Mouse (Mus musculus): ENCODE results near the gene Gimap4. TPM values are rescaled to one million over a fixed set of nuclear protein-coding genes. Genes with fewer than 3 reads are reported as not detected.

The Gimap4 gene
- total RNA-seq, 1 experiment = 0.67 TPM

DNA sequence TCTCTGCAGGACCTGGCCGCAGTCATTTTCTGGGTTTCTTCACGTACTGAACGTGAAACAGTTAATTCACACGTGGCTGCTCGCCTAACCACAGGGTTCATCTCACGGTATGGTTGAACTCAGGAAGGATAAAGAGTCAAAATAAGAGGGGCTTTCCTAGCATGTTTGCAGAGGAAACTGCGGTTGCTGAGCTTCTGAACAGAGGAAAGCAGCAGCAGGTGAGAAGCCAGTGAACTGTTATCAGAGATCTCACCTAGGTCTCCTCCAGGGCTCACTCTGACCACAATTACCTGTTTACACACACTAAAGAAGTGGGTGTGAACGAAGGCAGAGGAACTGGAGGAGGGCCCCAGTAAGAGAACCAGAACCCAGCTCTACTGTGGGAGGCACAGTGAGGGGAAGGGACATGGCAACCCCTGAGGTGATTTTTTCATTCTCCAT lies 48.5 kb downstream of the Gimap4 start:
- in situ Hi-C loops (cut with MboI; ENCODE audit: low sequenced_read_pairs in 2 of 2, unreplicated experiment in 2 of 2) = no loop called here
- no peak for DNase-seq (ENCODE audit: low read depth, low spot score)
- Histone ChIP-seq H3K4me3 (ENCODE audit: insufficient read depth in 1 of 2, low read depth in 1 of 2, low read length in 2 of 2, poor library complexity in 1 of 2, severe bottlenecking in 1 of 2) (no peak overlapping the region), H3K9me3 (ENCODE audit: control insufficient read depth, insufficient read depth, low read depth, low read length) (no peaks in the 10 kb centered on the region), H3K36me3 (ENCODE audit: control insufficient read depth, insufficient read depth, low read length, poor library complexity, severe bottlenecking) (no peaks in the 10 kb centered on the region), H3K9ac (ENCODE audit: insufficient read depth, low read depth, low read length, poor library complexity, severe bottlenecking) (no peak overlapping the region), H3K27ac (ENCODE audit: insufficient read depth, low read depth, low read length, poor library complexity, severe bottlenecking) (no peak overlapping the region), H3K4me1 (ENCODE audit: control insufficient read depth in 2 of 2, insufficient read depth in 2 of 2, low read length in 2 of 2, poor library complexity in 1 of 2) (no peaks in the 10 kb centered on the region)
- no peak for TF ChIP-seq HCFC1 (IDR thresholded peaks at IDR 0.05; ENCODE audit: borderline replicate concordance, insufficient read depth, low read length)
- no peak for TF ChIP-seq ZC3H11A (IDR thresholded peaks at IDR 0.05; ENCODE audit: borderline replicate concordance, low read depth, low read length)
- TF ChIP-seq CHD2 (IDR thresholded peaks at IDR 0.05; ENCODE audit: low read depth, low read length) = no peak
- TF ChIP-seq MAFK (IDR thresholded peaks at IDR 0.05; ENCODE audit: insufficient read depth, low read depth, low read length) = no peak
- no peak for TF ChIP-seq ZNF384 (IDR thresholded peaks at IDR 0.05; ENCODE audit: low read depth, low read length)

DNA sequence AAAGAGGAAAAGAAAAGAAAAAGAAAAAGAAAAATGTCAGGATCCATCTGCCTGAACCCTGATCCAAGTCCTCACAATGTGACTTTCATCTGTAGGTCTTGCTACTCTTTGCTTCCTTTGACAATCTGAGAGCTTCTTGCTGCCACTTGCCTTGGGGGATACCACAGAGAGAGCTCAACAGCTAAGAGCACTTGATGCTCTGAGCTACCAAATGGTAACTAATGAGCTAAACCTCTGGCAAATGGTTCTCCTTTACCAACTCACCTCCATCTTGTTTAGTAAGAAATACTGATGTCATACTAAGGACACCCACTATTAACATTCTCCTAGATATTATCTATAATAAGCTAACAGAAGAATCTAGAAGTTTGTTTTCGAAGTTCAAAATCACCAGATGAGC lies 49.3 kb downstream of the Gimap4 start:
- no peak for DNase-seq (ENCODE audit: low read depth, low spot score)
- H3K4me1 ChIP-seq (ENCODE audit: control insufficient read depth in 2 of 2, insufficient read depth in 2 of 2, low read length in 2 of 2, poor library complexity in 1 of 2) = no peaks in the 10 kb centered on the region
- no peak overlapping the region for H3K4me3 ChIP-seq (ENCODE audit: insufficient read depth in 1 of 2, low read depth in 1 of 2, low read length in 2 of 2, poor library complexity in 1 of 2, severe bottlenecking in 1 of 2)
- H3K36me3 ChIP-seq (ENCODE audit: control insufficient read depth, insufficient read depth, low read length, poor library complexity, severe bottlenecking) = no peaks in the 10 kb centered on the region
- no peaks in the 10 kb centered on the region for H3K9me3 ChIP-seq (ENCODE audit: control insufficient read depth, insufficient read depth, low read depth, low read length)
- in situ Hi-C loops (cut with MboI; ENCODE audit: low sequenced_read_pairs in 2 of 2, unreplicated experiment in 2 of 2) = no loop called here
- H3K27ac ChIP-seq (ENCODE audit: insufficient read depth, low read depth, low read length, poor library complexity, severe bottlenecking) = no peak overlapping the region
- no peak for TF ChIP-seq CHD2 (IDR thresholded peaks at IDR 0.05; ENCODE audit: low read depth, low read length)
- no peak for TF ChIP-seq ZNF384 (IDR thresholded peaks at IDR 0.05; ENCODE audit: low read depth, low read length)
- H3K9ac ChIP-seq (ENCODE audit: insufficient read depth, low read depth, low read length, poor library complexity, severe bottlenecking) = no peak overlapping the region

DNA sequence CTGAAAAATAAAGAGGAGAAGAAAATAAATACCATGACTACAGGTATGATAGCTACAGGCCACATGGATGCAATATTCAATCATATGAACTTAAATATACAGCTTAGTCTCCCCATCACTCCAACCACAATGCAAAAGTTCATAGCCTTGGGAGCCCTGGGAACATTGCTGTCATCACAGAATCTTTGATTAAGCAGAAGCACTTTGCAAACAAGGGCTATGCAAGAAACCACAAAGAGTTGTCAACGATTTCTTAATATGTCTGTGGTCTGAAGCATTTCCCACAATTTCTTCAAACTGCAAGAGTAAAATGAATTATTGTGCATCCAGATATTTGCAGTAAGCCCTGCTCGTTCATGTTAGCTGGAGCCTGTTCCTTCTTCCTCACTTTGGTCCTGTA lies 52.7 kb downstream of the Gimap4 start:
- no peak overlapping the region for H3K27ac ChIP-seq (ENCODE audit: insufficient read depth, low read depth, low read length, poor library complexity, severe bottlenecking)
- in situ Hi-C loops (cut with MboI; ENCODE audit: low sequenced_read_pairs in 2 of 2, unreplicated experiment in 2 of 2) = no loop called here
- peaks cover 2% of the 10 kb centered on the region in 2 experiments; a peak in 1 of 4 replicates for H3K4me1 ChIP-seq (ENCODE audit: control insufficient read depth in 2 of 2, insufficient read depth in 2 of 2, low read length in 2 of 2, poor library complexity in 1 of 2)
- DNase-seq (ENCODE audit: low read depth, low spot score) = no peak
- H3K9me3 ChIP-seq (ENCODE audit: control insufficient read depth, insufficient read depth, low read depth, low read length) = no peaks in the 10 kb centered on the region
- no peak for TF ChIP-seq HCFC1 (IDR thresholded peaks at IDR 0.05; ENCODE audit: borderline replicate concordance, insufficient read depth, low read length)
- no peak for TF ChIP-seq ZC3H11A (IDR thresholded peaks at IDR 0.05; ENCODE audit: borderline replicate concordance, low read depth, low read length)
- TF ChIP-seq CHD2 (IDR thresholded peaks at IDR 0.05; ENCODE audit: low read depth, low read length) = no peak
- no peak for TF ChIP-seq ZNF384 (IDR thresholded peaks at IDR 0.05; ENCODE audit: low read depth, low read length)
- no peak for TF ChIP-seq MAFK (IDR thresholded peaks at IDR 0.05; ENCODE audit: insufficient read depth, low read depth, low read length)
- H3K4me3 ChIP-seq (ENCODE audit: insufficient read depth in 1 of 2, low read depth in 1 of 2, low read length in 2 of 2, poor library complexity in 1 of 2, severe bottlenecking in 1 of 2) = no peak overlapping the region
- no peak overlapping the region for H3K9ac ChIP-seq (ENCODE audit: insufficient read depth, low read depth, low read length, poor library complexity, severe bottlenecking)
- no peaks in the 10 kb centered on the region for H3K36me3 ChIP-seq (ENCODE audit: control insufficient read depth, insufficient read depth, low read length, poor library complexity, severe bottlenecking)

DNA sequence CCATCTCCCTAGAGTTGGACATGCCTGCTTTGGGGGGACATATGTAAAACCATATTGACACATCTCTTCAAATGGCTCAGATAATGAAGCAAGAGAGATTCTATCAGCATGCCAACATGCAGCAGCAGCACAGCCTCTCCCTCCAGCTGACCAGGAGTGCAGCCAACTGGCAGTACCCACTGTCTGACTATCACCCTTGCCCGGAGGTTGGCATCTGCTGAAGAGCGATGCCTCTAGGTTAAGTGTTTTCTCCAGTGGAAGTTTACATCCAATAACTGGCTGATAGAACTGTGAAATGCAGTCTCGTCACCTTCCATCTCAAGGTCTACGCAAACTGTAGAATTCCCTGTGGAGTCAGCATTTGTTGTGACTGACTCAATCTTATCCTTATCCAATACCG lies 53.3 kb downstream of the Gimap4 start:
- H3K9ac ChIP-seq (ENCODE audit: insufficient read depth, low read depth, low read length, poor library complexity, severe bottlenecking) = no peak overlapping the region
- H3K9me3 ChIP-seq (ENCODE audit: control insufficient read depth, insufficient read depth, low read depth, low read length) = no peaks in the 10 kb centered on the region
- peaks cover 2 to 3% of the 10 kb centered on the region in 2 experiments; a peak in 1 of 4 replicates for H3K4me1 ChIP-seq (ENCODE audit: control insufficient read depth in 2 of 2, insufficient read depth in 2 of 2, low read length in 2 of 2, poor library complexity in 1 of 2)
- no peak overlapping the region for H3K4me3 ChIP-seq (ENCODE audit: insufficient read depth in 1 of 2, low read depth in 1 of 2, low read length in 2 of 2, poor library complexity in 1 of 2, severe bottlenecking in 1 of 2)
- H3K36me3 ChIP-seq (ENCODE audit: control insufficient read depth, insufficient read depth, low read length, poor library complexity, severe bottlenecking) = no peaks in the 10 kb centered on the region
- in situ Hi-C loops (cut with MboI; ENCODE audit: low sequenced_read_pairs in 2 of 2, unreplicated experiment in 2 of 2) = no loop called here
- DNase-seq (ENCODE audit: low read depth, low spot score) = no peak
- H3K27ac ChIP-seq (ENCODE audit: insufficient read depth, low read depth, low read length, poor library complexity, severe bottlenecking) = no peak overlapping the region
- TF ChIP-seq HCFC1 (IDR thresholded peaks at IDR 0.05; ENCODE audit: borderline replicate concordance, insufficient read depth, low read length) (no peak), CHD2 (IDR thresholded peaks at IDR 0.05; ENCODE audit: low read depth, low read length) (no peak), ZC3H11A (IDR thresholded peaks at IDR 0.05; ENCODE audit: borderline replicate concordance, low read depth, low read length) (no peak), MAFK (IDR thresholded peaks at IDR 0.05; ENCODE audit: insufficient read depth, low read depth, low read length) (no peak), ZNF384 (IDR thresholded peaks at IDR 0.05; ENCODE audit: low read depth, low read length) (no peak)

All from ES-E14 (cell line).